7 mouse cellular contexts compared by ENCODE assay signal in genomic region chr15:77929804-77930203, GRCm38 (mm10). TPM values are rescaled to one million over a fixed set of nuclear protein-coding genes. Genes with fewer than 3 reads are reported as not detected.
DNase-seq lines count a peak whose midpoint lies in the region; ATAC-seq and TF ChIP-seq lines count a peak whose summit lies in the region.

No protein-coding gene starts in this region.

- H3K4me2 ChIP-seq in lung, postnatal 0 days (replicated peaks; ENCODE audit: low read depth, low read length) = peak overlapping the region; percentile 60
- H3K4me2 ChIP-seq in limb, embryonic 13.5 days (replicated peaks) = peak overlapping the region; percentile 82
- peak overlapping the region; percentile 59 for H3K4me2 ChIP-seq in stomach, embryonic 15.5 days

- no peak for DNase-seq in lung, postnatal 0 days (ENCODE audit: low spot score)
- DNase-seq in lung, postnatal 36 days = no peak
- DNase-seq in forebrain, embryonic 10.5 days (ENCODE audit: extremely low spot score, low spot score) = no peak
- no peak for DNase-seq in yolk sac, embryonic 10.5 days (ENCODE audit: low spot score)
- no peak for DNase-seq in embryo, embryonic 9.5 days (ENCODE audit: extremely low spot score)

- no peak for TF ChIP-seq EP300 in lung, postnatal 0 days (IDR thresholded peaks at IDR 0.05)

- H3K4me1 ChIP-seq in lung, postnatal 0 days (ENCODE audit: insufficient read depth, low read depth, low read length) = peaks cover 6% of the 10 kb centered on the region
- H3K4me1 ChIP-seq in forebrain, embryonic 10.5 days = peaks cover 45% of the 10 kb centered on the region
- peaks cover 26% of the 10 kb centered on the region for H3K4me1 ChIP-seq in limb, embryonic 13.5 days
- H3K4me1 ChIP-seq in stomach, embryonic 15.5 days = peaks cover 17% of the 10 kb centered on the region

- H3K9me3 ChIP-seq in lung, postnatal 0 days (ENCODE audit: low read length) = no peaks in the 10 kb centered on the region
- H3K9me3 ChIP-seq in forebrain, embryonic 10.5 days = no peaks in the 10 kb centered on the region
- no peaks in the 10 kb centered on the region for H3K9me3 ChIP-seq in limb, embryonic 13.5 days
- no peaks in the 10 kb centered on the region for H3K9me3 ChIP-seq in stomach, embryonic 15.5 days

- no peaks in the 10 kb centered on the region for H3K27me3 ChIP-seq in lung, postnatal 0 days (replicated peaks; ENCODE audit: insufficient read depth, low read length)
- H3K27me3 ChIP-seq in forebrain, embryonic 10.5 days (ENCODE audit: poor library complexity, severe bottlenecking) = peaks cover 3% of the 10 kb centered on the region; the same call in 1 of the 2 replicates
- H3K27me3 ChIP-seq in limb, embryonic 13.5 days = no peaks in the 10 kb centered on the region
- 0 out of 2 replicates have a peak, but pooled peaks cover 4% of the 10 kb centered on the region for H3K27me3 ChIP-seq in stomach, embryonic 15.5 days (replicated peaks)

- no peak for TF ChIP-seq CTCF in lung, postnatal 0 days (IDR thresholded peaks at IDR 0.05)

- H3K4me3 ChIP-seq in lung, postnatal 0 days (ENCODE audit: low read depth, low read length) = peak overlapping the region; percentile 30; the same call in 1 of the 2 replicates
- H3K4me3 ChIP-seq in forebrain, embryonic 10.5 days = peak overlapping the region; percentile 81
- peak overlapping the region; percentile 79 for H3K4me3 ChIP-seq in limb, embryonic 13.5 days
- H3K4me3 ChIP-seq in stomach, embryonic 15.5 days (replicated peaks) = peak overlapping the region; percentile 90

- 47% methylated on average over 8 of the region's 8 CpGs for WGBS in lung, postnatal 0 days
- 62% methylated on average over 8 of the region's 8 CpGs for WGBS in forebrain, embryonic 10.5 days
- 55% methylated on average over 8 of the region's 8 CpGs for WGBS in limb, embryonic 13.5 days
- 48% methylated on average over 8 of the region's 8 CpGs for WGBS in stomach, embryonic 15.5 days

- 0 out of 2 replicates have a peak, but pooled peaks cover 2% of the 10 kb centered on the region for H3K36me3 ChIP-seq in lung, postnatal 0 days (ENCODE audit: insufficient read depth, low read length)
- peaks cover 25% of the 10 kb centered on the region for H3K36me3 ChIP-seq in forebrain, embryonic 10.5 days (replicated peaks)
- H3K36me3 ChIP-seq in limb, embryonic 13.5 days = peaks cover 23% of the 10 kb centered on the region
- H3K36me3 ChIP-seq in stomach, embryonic 15.5 days = peaks cover 11% of the 10 kb centered on the region

- ATAC-seq in lung, postnatal 0 days = no peak
- no peak for ATAC-seq in limb, embryonic 13.5 days (ENCODE audit: low FRiP score, low read depth)
- no peak for ATAC-seq in stomach, embryonic 15.5 days (ENCODE audit: insufficient read depth, low FRiP score, low read depth)

- H3K9ac ChIP-seq in lung, postnatal 0 days (replicated peaks; ENCODE audit: low read depth) = 0 out of 2 replicates have a peak overlapping the region, but pooled peaks have one; percentile 5
- peak overlapping the region; percentile 76 for H3K9ac ChIP-seq in limb, embryonic 13.5 days
- H3K9ac ChIP-seq in stomach, embryonic 15.5 days = peak overlapping the region; percentile 4; the same call in 1 of the 2 replicates

- no peak overlapping the region for H3K27ac ChIP-seq in lung, postnatal 0 days (ENCODE audit: low read length)
- H3K27ac ChIP-seq in forebrain, embryonic 10.5 days = peak overlapping the region; percentile 91
- no peak overlapping the region for H3K27ac ChIP-seq in limb, embryonic 13.5 days
- H3K27ac ChIP-seq in stomach, embryonic 15.5 days = no peak overlapping the region

RNA-seq across cellular contexts. Expression of gene Txn2, which starts 1.0 kb away (rescaled TPM):
- 121 and 122 TPM in 2 replicates for polyA plus RNA-seq in lung, postnatal 0 days (2015; fragmentation: Nextera tagmentation; extraction: Ambion mirVana)
- 288 and 291 TPM in 2 replicates for polyA plus RNA-seq in forebrain, embryonic 10.5 days (2016; fragmentation: Nextera tagmentation; extraction: Ambion mirVana)
- polyA plus RNA-seq in limb, embryonic 13.5 days (2015; fragmentation: Nextera tagmentation; extraction: Ambion mirVana) = 237 and 238 TPM in 2 replicates
- 259 and 260 TPM in 2 replicates for polyA plus RNA-seq in stomach, embryonic 15.5 days (2015; fragmentation: Nextera tagmentation; extraction: Ambion mirVana)

RNA-seq across cellular contexts. Expression of gene Foxred2, which starts 26.7 kb away (rescaled TPM):
- polyA plus RNA-seq in lung, postnatal 0 days (2015; fragmentation: Nextera tagmentation; extraction: Ambion mirVana) = 0.21 and 0.24 TPM in 2 replicates
- polyA plus RNA-seq in forebrain, embryonic 10.5 days (2016; fragmentation: Nextera tagmentation; extraction: Ambion mirVana) = 7.9 and 8.7 TPM in 2 replicates
- polyA plus RNA-seq in limb, embryonic 13.5 days (2015; fragmentation: Nextera tagmentation; extraction: Ambion mirVana) = 6.2 and 6.9 TPM in 2 replicates
- 3.1 and 3.7 TPM in 2 replicates for polyA plus RNA-seq in stomach, embryonic 15.5 days (2015; fragmentation: Nextera tagmentation; extraction: Ambion mirVana)

RNA-seq across cellular contexts. Expression of gene Eif3d, which starts 40.8 kb away (rescaled TPM):
- 82.4 and 95.8 TPM in 2 replicates for polyA plus RNA-seq in lung, postnatal 0 days (2015; fragmentation: Nextera tagmentation; extraction: Ambion mirVana)
- polyA plus RNA-seq in forebrain, embryonic 10.5 days (2016; fragmentation: Nextera tagmentation; extraction: Ambion mirVana) = 280 and 284 TPM in 2 replicates
- 211 and 218 TPM in 2 replicates for polyA plus RNA-seq in limb, embryonic 13.5 days (2015; fragmentation: Nextera tagmentation; extraction: Ambion mirVana)
- polyA plus RNA-seq in stomach, embryonic 15.5 days (2015; fragmentation: Nextera tagmentation; extraction: Ambion mirVana) = 193 and 199 TPM in 2 replicates

Comparison
In these comparisons a context has a peak if more than half of its experiments do, and no peak if none do; other contexts are left out.
1. H3K4me3 ChIP-seq: peak in every context shown above with its lines; median percentile 90 in stomach, embryonic 15.5 days; 81 in forebrain, embryonic 10.5 days; 79 in limb, embryonic 13.5 days; 30 in lung, postnatal 0 days.
2. H3K9ac ChIP-seq: peak in every context shown above with its lines; median percentile 76 in limb, embryonic 13.5 days; 5 in lung, postnatal 0 days; 4 in stomach, embryonic 15.5 days.